Mouse (Mus musculus): Measurements from ENCODE around the gene Ttl. TPM values are rescaled to one million over a fixed set of nuclear protein-coding genes. Genes with fewer than 3 reads are reported as not detected.

Gene Ttl
- 19.6 and 21.3 TPM in 2 replicates for polyA plus RNA-seq (2014; fragmentation: Nextera tagmentation; extraction: Ambion mirVana)

GRCm38 (mm10) chr2:129065437-129066282, at the start of gene Ttl:
Ttl (plus strand) TSS chr2:129065942.
- Histone ChIP-seq H3K36me3 (ENCODE audit: control insufficient read depth, insufficient read depth, low read length) (no peaks in the 10 kb centered on the region), H3K4me1 (ENCODE audit: control insufficient read depth, insufficient read depth, low read length) (peaks cover 8% of the 10 kb centered on the region; the same call in 1 of the 2 replicates), H3K9me3 (ENCODE audit: control insufficient read depth, low read length) (no peaks in the 10 kb centered on the region), H3K27me3 (ENCODE audit: control insufficient read depth, insufficient read depth, low read length) (no peaks in the 10 kb centered on the region), H3K27ac (ENCODE audit: low read depth, low read length) (peak within 1 kb of the TSS; percentile 68), H3K4me2 (ENCODE audit: low read depth) (peak within 1 kb of the TSS; percentile 74), H3K9ac (ENCODE audit: low read length) (peak within 1 kb of the TSS; percentile 87), H3K4me3 (ENCODE audit: low read depth, low read length) (peak within 1 kb of the TSS; percentile 92)
- peak; percentile 89 for DNase-seq (ENCODE audit: low spot score)
- peak; percentile 97 for ATAC-seq (ENCODE audit: insufficient read depth, low FRiP score, low TSS enrichment)
- WGBS: under 1% methylated on average over 51 of the region's 62 CpGs

GRCm38 (mm10) chr2:129020106-129020505, 45.6 kb upstream of the Ttl start:
- H3K36me3 ChIP-seq (ENCODE audit: control insufficient read depth, insufficient read depth, low read length): no peaks in the 10 kb centered on the region
- ATAC-seq (ENCODE audit: insufficient read depth, low FRiP score, low TSS enrichment) (no peak), DNase-seq (ENCODE audit: low spot score) (no peak)
- no peak overlapping the region for H3K4me2 ChIP-seq (ENCODE audit: low read depth)
- no peak overlapping the region for H3K27ac ChIP-seq (ENCODE audit: low read depth, low read length)
- no peaks in the 10 kb centered on the region for H3K9me3 ChIP-seq (ENCODE audit: control insufficient read depth, low read length)
- no peak overlapping the region for H3K9ac ChIP-seq (ENCODE audit: low read length)
- 84% methylated on average over 2 of the region's 2 CpGs for WGBS
- H3K4me3 ChIP-seq (ENCODE audit: low read depth, low read length): no peak overlapping the region
- no peaks in the 10 kb centered on the region for H3K27me3 ChIP-seq (ENCODE audit: control insufficient read depth, insufficient read depth, low read length)
- H3K4me1 ChIP-seq (ENCODE audit: control insufficient read depth, insufficient read depth, low read length): no peaks in the 10 kb centered on the region

GRCm38 (mm10) chr2:129024820-129025219, 40.9 kb upstream of the Ttl start:
- no peaks in the 10 kb centered on the region for H3K9me3 ChIP-seq (ENCODE audit: control insufficient read depth, low read length)
- no peak for DNase-seq (ENCODE audit: low spot score)

GRCm38 (mm10) chr2:129035381-129035780, 30.4 kb upstream of the Ttl start:
- peaks cover 16% of the 10 kb centered on the region for H3K27me3 ChIP-seq (ENCODE audit: control insufficient read depth, insufficient read depth, low read length)
- 85% methylated on average over 5 of the region's 5 CpGs for WGBS
- H3K9ac ChIP-seq (ENCODE audit: low read length): no peak overlapping the region
- H3K4me1 ChIP-seq (ENCODE audit: control insufficient read depth, insufficient read depth, low read length): no peaks in the 10 kb centered on the region; the same call in 1 of the 2 replicates
- no peak overlapping the region for H3K27ac ChIP-seq (ENCODE audit: low read depth, low read length)
- H3K4me2 ChIP-seq (ENCODE audit: low read depth): no peak overlapping the region
- no peak overlapping the region for H3K4me3 ChIP-seq (ENCODE audit: low read depth, low read length)
- no peak for DNase-seq (ENCODE audit: low spot score)
- no peak for ATAC-seq (ENCODE audit: insufficient read depth, low FRiP score, low TSS enrichment)
- no peaks in the 10 kb centered on the region for H3K36me3 ChIP-seq (ENCODE audit: control insufficient read depth, insufficient read depth, low read length)
- no peaks in the 10 kb centered on the region for H3K9me3 ChIP-seq (ENCODE audit: control insufficient read depth, low read length)

More at GRCm38 (mm10) chr2:129024820-129025219, 40.9 kb upstream of the Ttl start:
- Histone ChIP-seq H3K27ac (ENCODE audit: low read depth, low read length) (no peak overlapping the region), H3K27me3 (ENCODE audit: control insufficient read depth, insufficient read depth, low read length) (no peaks in the 10 kb centered on the region), H3K4me3 (ENCODE audit: low read depth, low read length) (no peak overlapping the region), H3K36me3 (ENCODE audit: control insufficient read depth, insufficient read depth, low read length) (no peaks in the 10 kb centered on the region), H3K9ac (ENCODE audit: low read length) (no peak overlapping the region), H3K4me2 (ENCODE audit: low read depth) (no peak overlapping the region), H3K4me1 (ENCODE audit: control insufficient read depth, insufficient read depth, low read length) (no peaks in the 10 kb centered on the region)
- 82% methylated on average over 9 of the region's 9 CpGs for WGBS
- no peak for ATAC-seq (ENCODE audit: insufficient read depth, low FRiP score, low TSS enrichment)

- WGBS: 41% methylated on average over 15 of the region's 15 CpGs
- peak overlapping the region; percentile 41 for H3K4me3 ChIP-seq (ENCODE audit: low read depth, low read length)
- peaks cover 16% of the 10 kb centered on the region for H3K27me3 ChIP-seq (ENCODE audit: control insufficient read depth, insufficient read depth, low read length)
- ATAC-seq (ENCODE audit: insufficient read depth, low FRiP score, low TSS enrichment): no peak; the same call in 1 of the 2 replicates
- peak overlapping the region; percentile 90 for H3K4me2 ChIP-seq (ENCODE audit: low read depth)
- no peaks in the 10 kb centered on the region for H3K9me3 ChIP-seq (ENCODE audit: control insufficient read depth, low read length)
- H3K4me1 ChIP-seq (ENCODE audit: control insufficient read depth, insufficient read depth, low read length): no peaks in the 10 kb centered on the region; the same call in 1 of the 2 replicates
- H3K27ac ChIP-seq (ENCODE audit: low read depth, low read length): no peak overlapping the region
- no peaks in the 10 kb centered on the region for H3K36me3 ChIP-seq (ENCODE audit: control insufficient read depth, insufficient read depth, low read length)
- no peak for DNase-seq (ENCODE audit: low spot score)
- H3K9ac ChIP-seq (ENCODE audit: low read length): peak overlapping the region; percentile 63
Measured at GRCm38 (mm10) chr2:129038426-129038936, 27.3 kb upstream of the Ttl start.

GRCm38 (mm10) chr2:129038937-129039631, 26.7 kb upstream of the Ttl start:
- DNase-seq (ENCODE audit: low spot score) (peak; percentile 57), ATAC-seq (ENCODE audit: insufficient read depth, low FRiP score, low TSS enrichment) (peak; percentile 53)
- H3K9me3 ChIP-seq (ENCODE audit: control insufficient read depth, low read length): no peaks in the 10 kb centered on the region
- peaks cover 16% of the 10 kb centered on the region for H3K27me3 ChIP-seq (ENCODE audit: control insufficient read depth, insufficient read depth, low read length)
- no peaks in the 10 kb centered on the region for H3K36me3 ChIP-seq (ENCODE audit: control insufficient read depth, insufficient read depth, low read length)
- H3K27ac ChIP-seq (ENCODE audit: low read depth, low read length): no peak overlapping the region
- peak overlapping the region; percentile 90 for H3K4me2 ChIP-seq (ENCODE audit: low read depth)
- H3K4me3 ChIP-seq (ENCODE audit: low read depth, low read length): peak overlapping the region; percentile 41
- WGBS: 3% methylated on average over 58 of the region's 62 CpGs
- peak overlapping the region; percentile 63 for H3K9ac ChIP-seq (ENCODE audit: low read length)
- no peaks in the 10 kb centered on the region; the same call in 1 of the 2 replicates for H3K4me1 ChIP-seq (ENCODE audit: control insufficient read depth, insufficient read depth, low read length)

- Histone ChIP-seq H3K36me3 (ENCODE audit: control insufficient read depth, insufficient read depth, low read length) (no peaks in the 10 kb centered on the region), H3K4me3 (ENCODE audit: low read depth, low read length) (no peak overlapping the region), H3K4me1 (ENCODE audit: control insufficient read depth, insufficient read depth, low read length) (no peaks in the 10 kb centered on the region; the same call in 1 of the 2 replicates), H3K27me3 (ENCODE audit: control insufficient read depth, insufficient read depth, low read length) (peaks cover 16% of the 10 kb centered on the region), H3K27ac (ENCODE audit: low read depth, low read length) (no peak overlapping the region), H3K9ac (ENCODE audit: low read length) (no peak overlapping the region), H3K4me2 (ENCODE audit: low read depth) (no peak overlapping the region), H3K9me3 (ENCODE audit: control insufficient read depth, low read length) (no peaks in the 10 kb centered on the region)
- no peak for ATAC-seq (ENCODE audit: insufficient read depth, low FRiP score, low TSS enrichment)
- 32% methylated on average over 6 of the region's 6 CpGs for WGBS
- no peak for DNase-seq (ENCODE audit: low spot score)
Measured at GRCm38 (mm10) chr2:129040567-129040966, 25.2 kb upstream of the Ttl start.

- Histone ChIP-seq H3K36me3 (ENCODE audit: control insufficient read depth, insufficient read depth, low read length) (no peaks in the 10 kb centered on the region), H3K4me1 (ENCODE audit: control insufficient read depth, insufficient read depth, low read length) (no peaks in the 10 kb centered on the region), H3K9ac (ENCODE audit: low read length) (no peak overlapping the region), H3K9me3 (ENCODE audit: control insufficient read depth, low read length) (no peaks in the 10 kb centered on the region), H3K4me2 (ENCODE audit: low read depth) (no peak overlapping the region), H3K4me3 (ENCODE audit: low read depth, low read length) (no peak overlapping the region), H3K27ac (ENCODE audit: low read depth, low read length) (no peak overlapping the region), H3K27me3 (ENCODE audit: control insufficient read depth, insufficient read depth, low read length) (no peaks in the 10 kb centered on the region)
- ATAC-seq (ENCODE audit: insufficient read depth, low FRiP score, low TSS enrichment) (no peak), DNase-seq (ENCODE audit: low spot score) (no peak)
- WGBS: 75% methylated on average over 6 of the region's 6 CpGs
Measured at GRCm38 (mm10) chr2:129046172-129046845, 19.4 kb upstream of the Ttl start.

Data from neural tube, embryonic 11.5 days (tissue).